Comparison of ENCODE assay signal across 9 mouse cellular contexts in the genomic region with DNA sequence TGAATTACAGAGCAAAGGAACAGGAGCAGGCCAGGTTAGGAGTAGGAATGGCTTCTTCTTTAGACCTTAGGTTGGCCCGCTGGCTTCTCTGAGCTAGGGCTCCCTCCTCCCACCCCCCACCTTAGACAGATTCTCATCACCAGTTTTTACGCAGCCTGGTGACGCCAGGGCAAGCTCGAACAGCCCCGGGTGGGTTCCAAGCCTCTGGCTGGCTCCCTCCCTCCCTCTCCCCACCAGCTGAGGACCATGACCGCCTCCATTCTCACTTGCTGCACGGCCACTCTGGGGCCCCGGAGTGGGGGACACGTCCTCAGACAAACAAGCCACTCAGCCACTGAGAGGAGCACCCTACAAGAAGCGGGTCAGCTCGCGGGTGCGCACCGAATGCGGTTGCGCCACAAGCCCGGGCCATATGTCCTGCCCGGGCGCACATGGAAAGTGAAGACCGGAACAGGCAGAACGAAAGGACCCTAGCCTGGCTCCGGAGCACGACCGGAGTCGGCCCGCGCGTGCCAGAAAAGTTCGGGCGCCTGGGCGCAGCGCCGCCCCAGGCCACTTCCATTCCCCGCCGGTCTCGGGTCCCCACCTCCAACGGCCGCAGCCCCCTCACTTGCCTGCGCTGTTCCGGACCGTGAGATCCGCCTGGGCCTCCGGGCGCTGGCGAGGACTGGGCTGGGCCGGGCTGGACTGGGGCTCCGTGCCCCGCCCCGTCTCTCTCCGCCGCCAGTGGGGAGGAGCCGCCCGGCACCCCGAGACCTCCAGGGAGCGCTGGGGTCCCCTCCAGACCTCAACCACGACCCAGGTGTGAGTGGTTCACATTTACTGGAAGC. TPM values are rescaled to one million over a fixed set of nuclear protein-coding genes. Genes with fewer than 3 reads are reported as not detected.
DNase-seq lines count a peak whose midpoint lies in the region; ATAC-seq and TF ChIP-seq lines count a peak whose summit lies in the region.
"Had no signal": no experiment of that assay in that cellular context is flagged by ENCODE, and none has a peak within 500 bp of the region (broad histone marks: within the 10 kb centered on the region; RNA-seq: fewer than 3 reads in every experiment).

No protein-coding gene starts in this region.

- H3K4me3 ChIP-seq in forebrain, embryonic 13.5 days, result peak overlapping the region; percentile 46
- peak overlapping the region; percentile 65 for H3K4me3 ChIP-seq in layer of hippocampus, adult 2 months

- H3K9ac ChIP-seq in forebrain, embryonic 13.5 days, result peak overlapping the region; percentile 62

- H3K27ac ChIP-seq in forebrain, embryonic 13.5 days, result no peak overlapping the region
- H3K27ac ChIP-seq in layer of hippocampus, adult 2 months, result peak overlapping the region; percentile 91

- TF ChIP-seq CTCF in layer of hippocampus, adult 2 months (conservative IDR thresholded peaks at IDR 0.05), result peak; percentile 36; the same call in 1 of the 2 replicates

- no peaks in the 10 kb centered on the region for H3K9me3 ChIP-seq in forebrain, embryonic 13.5 days (replicated peaks)

- intact Hi-C loops in heart, postnatal 36 days (cut with DNase I), result loop anchor here (2.0 kb wide), 1 partner anchor 19 kb away; a partner anchor contains a TSS

- WGBS in forebrain, embryonic 13.5 days, result under 1% methylated on average over 53 of the region's 56 CpGs

- H3K4me2 ChIP-seq in forebrain, embryonic 13.5 days, result peak overlapping the region; percentile 69

- DNase-seq in MN1 (ENCODE audit: low spot score), result peak; percentile 60
- peak; percentile 56 for DNase-seq in cerebellum, adult 11 months
- DNase-seq in heart, postnatal 36 days, result peak; percentile 85 to 92
- peak in 1 of 2 experiments; percentile 56 for DNase-seq in layer of hippocampus, adult 2 months (ENCODE audit: low spot score in 2 of 2)
- peak; percentile 84 for DNase-seq in lung, postnatal 25 days (ENCODE audit: low spot score)
- DNase-seq in ovary, postnatal 36 days (ENCODE audit: low spot score), result peak; percentile 85
- peak; percentile 83 for DNase-seq in urinary bladder, adult 2 months (ENCODE audit: low spot score)

- ATAC-seq in forebrain, embryonic 13.5 days, result peak; percentile 78

- peaks cover 21% of the 10 kb centered on the region for H3K27me3 ChIP-seq in forebrain, embryonic 13.5 days

- H3K4me1 ChIP-seq in forebrain, embryonic 13.5 days, result peaks cover 12% of the 10 kb centered on the region

- H3K36me3 ChIP-seq in forebrain, embryonic 13.5 days (ENCODE audit: poor library complexity, severe bottlenecking), result no peaks in the 10 kb centered on the region

RNA-seq across cellular contexts. Expression of a gene that starts 1.7 kb away (rescaled TPM):
- 4.3 and 4.4 TPM in 2 replicates for polyA plus RNA-seq in forebrain, embryonic 13.5 days (2015; fragmentation: Nextera tagmentation; extraction: Ambion mirVana)
- 10 to 100 TPM; 45.8 to 50.5 TPM for total RNA-seq in heart, postnatal 36 days (2021)
- 10 to 100 TPM; 23.3 to 23.9 TPM for total RNA-seq in layer of hippocampus, adult 2 months (2021)
- polyA plus RNA-seq in urinary bladder, adult 2 months (2012; rRNA removed), result 91.2 and 120 TPM in 2 replicates

RNA-seq across cellular contexts. Expression of a gene that starts 19.0 kb away (rescaled TPM):
- 94.5 and 96.1 TPM in 2 replicates for polyA plus RNA-seq in forebrain, embryonic 13.5 days (2015; fragmentation: Nextera tagmentation; extraction: Ambion mirVana)
- 100 to 1,000 TPM; 145 to 159 TPM for total RNA-seq in heart, postnatal 36 days (2021)
- 100 to 1,000 TPM; 171 to 185 TPM for total RNA-seq in layer of hippocampus, adult 2 months (2021)
- 60.6 and 61.9 TPM in 2 replicates for polyA plus RNA-seq in urinary bladder, adult 2 months (2012; rRNA removed)

RNA-seq across cellular contexts. Expression of a gene that starts 19.2 kb away (rescaled TPM):
- 195 and 211 TPM in 2 replicates for polyA plus RNA-seq in forebrain, embryonic 13.5 days (2015; fragmentation: Nextera tagmentation; extraction: Ambion mirVana)
- total RNA-seq in heart, postnatal 36 days (2021), result 100 to 1,000 TPM; 102 to 104 TPM
- 100 to 1,000 TPM; 153 to 155 TPM for total RNA-seq in layer of hippocampus, adult 2 months (2021)
- polyA plus RNA-seq in urinary bladder, adult 2 months (2012; rRNA removed), result 131 and 137 TPM in 2 replicates

RNA-seq across cellular contexts. Expression of a gene that starts 25.4 kb away (rescaled TPM):
- not detected in 2 replicates for polyA plus RNA-seq in forebrain, embryonic 13.5 days (2015; fragmentation: Nextera tagmentation; extraction: Ambion mirVana)
- not detected for total RNA-seq in heart, postnatal 36 days (2021)
- total RNA-seq in layer of hippocampus, adult 2 months (2021), result not detected
- polyA plus RNA-seq in urinary bladder, adult 2 months (2012; rRNA removed), result 1.6 TPM in 2 replicates
- total RNA-seq: layer of hippocampus, adult 18-20 months had no signal

RNA-seq across cellular contexts. Expression of a gene that starts 58.2 kb away (rescaled TPM):
- polyA plus RNA-seq in forebrain, embryonic 13.5 days (2015; fragmentation: Nextera tagmentation; extraction: Ambion mirVana), result 0.45 and 0.79 TPM in 2 replicates
- total RNA-seq in heart, postnatal 36 days (2021), result under 1 TPM; 0.19 to 0.41 TPM
- total RNA-seq in layer of hippocampus, adult 2 months (2021), result 1 to 10 TPM; 1.1 to 1.8 TPM
- 2.7 and 2.9 TPM in 2 replicates for polyA plus RNA-seq in urinary bladder, adult 2 months (2012; rRNA removed)
